Mouse (Mus musculus): ENCODE results near the gene Uck2. TPM values are rescaled to one million over a fixed set of nuclear protein-coding genes. Genes with fewer than 3 reads are reported as not detected.

The Uck2 gene
- polyA plus RNA-seq, 1 experiment: 17.5 TPM

DNA sequence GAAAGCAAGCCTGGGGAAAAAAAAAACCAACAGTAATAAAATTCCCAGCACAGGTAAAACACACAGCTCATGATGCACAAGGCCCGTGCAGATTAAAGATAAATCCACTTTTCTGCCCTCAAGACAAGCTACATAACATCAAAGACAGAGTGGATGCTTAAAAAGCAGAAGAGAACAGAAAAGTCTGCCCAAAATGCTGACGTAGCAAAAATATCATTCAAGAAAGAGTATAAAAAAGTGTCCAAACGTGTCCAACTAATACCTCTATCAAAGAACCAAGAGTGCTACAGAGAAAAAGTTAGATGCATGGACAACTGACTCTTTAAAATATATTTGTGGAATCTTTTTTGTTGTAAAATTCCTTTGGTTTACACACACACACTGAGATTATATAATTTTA, 69.7 kb downstream of the Uck2 start:
- no peaks in the 10 kb centered on the region for H3K4me1 ChIP-seq (ENCODE audit: control insufficient read depth, insufficient read depth, low read length)

DNA sequence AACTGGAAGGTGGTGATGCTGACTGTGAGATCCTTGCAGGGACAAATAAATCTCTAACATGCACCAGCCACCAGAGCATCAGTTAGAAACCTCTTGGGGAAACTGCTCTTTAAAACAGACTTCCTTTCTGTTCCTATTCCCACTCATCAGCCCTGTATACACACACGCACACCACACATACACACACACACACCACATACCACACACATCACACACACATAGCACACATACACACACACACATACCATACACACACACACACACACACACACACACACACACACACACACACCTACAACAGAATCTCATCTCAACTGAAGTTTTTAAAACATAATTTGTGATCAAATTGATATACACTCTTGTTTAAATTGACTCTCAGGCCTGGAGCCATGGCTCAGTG, 72.4 kb downstream of the Uck2 start:
- 100% methylated on average over 1 of the region's 1 CpGs for WGBS

More for the DNA sequence above, 69.7 kb downstream of the Uck2 start:
- TF ChIP-seq POLR2A (IDR thresholded peaks at IDR 0.05; ENCODE audit: low read depth, low read length) (no peak), CTCF (conservative IDR thresholded peaks at IDR 0.05; ENCODE audit: insufficient read depth, insufficient read length, low read depth, low read length) (no peak)
- 64% methylated on average over 3 of the region's 3 CpGs for WGBS
- H3K4me3 ChIP-seq (ENCODE audit: insufficient read depth, low read depth, low read length): no peak overlapping the region
- no peaks in the 10 kb centered on the region for H3K27me3 ChIP-seq (replicated peaks; ENCODE audit: control insufficient read depth, insufficient read depth, low read length)
- H3K36me3 ChIP-seq (ENCODE audit: control insufficient read depth, insufficient read depth, low read length): no peaks in the 10 kb centered on the region
- DNase-seq: no peak
- no peak overlapping the region for H3K27ac ChIP-seq (ENCODE audit: insufficient read depth, low read depth, low read length)

DNA sequence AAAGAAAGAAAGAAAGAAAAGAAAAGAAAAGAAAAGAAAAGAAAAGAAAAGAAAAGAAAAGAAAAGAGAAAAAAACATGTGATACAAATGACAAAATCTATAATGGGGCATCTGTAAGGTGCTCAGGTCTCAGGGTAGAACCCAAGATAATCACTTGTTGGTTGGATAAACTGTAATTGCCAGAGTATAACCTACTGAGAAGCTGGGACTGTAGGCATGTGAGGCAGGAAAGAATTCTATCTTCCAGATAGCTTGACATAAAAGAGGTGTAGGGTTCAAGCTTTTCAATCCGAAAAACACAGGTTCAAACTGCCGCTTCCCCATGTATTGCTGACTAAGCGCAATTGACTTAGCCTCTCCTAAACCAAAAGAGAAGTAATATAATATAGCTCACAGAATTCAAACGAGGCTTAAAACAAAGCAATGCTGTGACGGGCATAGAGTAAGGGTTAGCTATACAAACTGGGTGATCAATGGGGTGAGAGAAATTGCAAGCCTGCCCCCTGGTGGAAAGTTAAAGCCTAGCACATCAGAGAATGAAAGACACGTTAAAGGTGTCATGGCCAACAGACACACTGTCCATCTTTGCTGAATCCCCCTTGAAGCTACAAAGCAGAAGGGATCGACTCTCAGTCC, 73.0 kb downstream of the Uck2 start:
- no peaks in the 10 kb centered on the region for H3K27me3 ChIP-seq (replicated peaks; ENCODE audit: control insufficient read depth, insufficient read depth, low read length)
- no peak overlapping the region for H3K27ac ChIP-seq (ENCODE audit: insufficient read depth, low read depth, low read length)
- WGBS: 21% methylated on average over 7 of the region's 7 CpGs
- no peak overlapping the region for H3K4me3 ChIP-seq (ENCODE audit: insufficient read depth, low read depth, low read length)
- TF ChIP-seq POLR2A (IDR thresholded peaks at IDR 0.05; ENCODE audit: low read depth, low read length) (no peak), CTCF (conservative IDR thresholded peaks at IDR 0.05; ENCODE audit: insufficient read depth, insufficient read length, low read depth, low read length) (peak; percentile 57)
- no peaks in the 10 kb centered on the region for H3K36me3 ChIP-seq (ENCODE audit: control insufficient read depth, insufficient read depth, low read length)
- no peaks in the 10 kb centered on the region for H3K4me1 ChIP-seq (ENCODE audit: control insufficient read depth, insufficient read depth, low read length)
- peak; percentile 52 for DNase-seq

More for the DNA sequence above, 72.4 kb downstream of the Uck2 start:
- Histone ChIP-seq H3K27me3 (replicated peaks; ENCODE audit: control insufficient read depth, insufficient read depth, low read length) (no peaks in the 10 kb centered on the region), H3K36me3 (ENCODE audit: control insufficient read depth, insufficient read depth, low read length) (no peaks in the 10 kb centered on the region), H3K27ac (ENCODE audit: insufficient read depth, low read depth, low read length) (no peak overlapping the region), H3K4me3 (ENCODE audit: insufficient read depth, low read depth, low read length) (no peak overlapping the region), H3K4me1 (ENCODE audit: control insufficient read depth, insufficient read depth, low read length) (no peaks in the 10 kb centered on the region)
- no peak for DNase-seq
- TF ChIP-seq CTCF (conservative IDR thresholded peaks at IDR 0.05; ENCODE audit: insufficient read depth, insufficient read length, low read depth, low read length) (no peak), POLR2A (IDR thresholded peaks at IDR 0.05; ENCODE audit: low read depth, low read length) (no peak)

DNA sequence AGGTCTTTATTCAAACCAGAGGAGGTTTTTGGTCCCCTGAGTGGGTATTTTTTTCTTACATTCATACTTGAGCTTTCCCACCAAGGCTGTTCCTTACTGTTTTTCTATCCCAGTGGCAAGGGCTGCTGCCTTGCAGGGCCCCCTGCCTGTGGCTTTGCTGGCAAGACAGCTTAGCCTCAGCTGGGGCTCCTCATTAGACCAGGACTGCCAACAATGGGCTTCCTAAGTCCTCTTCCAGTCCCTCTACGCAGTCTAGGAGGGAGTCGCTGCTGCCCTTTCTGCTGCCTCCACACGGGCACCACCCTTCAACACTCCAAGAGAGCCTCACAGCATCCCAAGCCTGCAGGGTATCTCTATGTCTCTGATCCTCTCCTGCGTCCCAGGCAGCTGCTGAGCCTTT, 76.3 kb downstream of the Uck2 start:
- H3K27me3 ChIP-seq (replicated peaks; ENCODE audit: control insufficient read depth, insufficient read depth, low read length): no peaks in the 10 kb centered on the region
- H3K4me1 ChIP-seq (ENCODE audit: control insufficient read depth, insufficient read depth, low read length): no peaks in the 10 kb centered on the region
- no peak overlapping the region for H3K27ac ChIP-seq (ENCODE audit: insufficient read depth, low read depth, low read length)
- no peaks in the 10 kb centered on the region for H3K36me3 ChIP-seq (ENCODE audit: control insufficient read depth, insufficient read depth, low read length)
- DNase-seq: no peak
- TF ChIP-seq CTCF (conservative IDR thresholded peaks at IDR 0.05; ENCODE audit: insufficient read depth, insufficient read length, low read depth, low read length): no peak
- no peak for TF ChIP-seq POLR2A (IDR thresholded peaks at IDR 0.05; ENCODE audit: low read depth, low read length)
- 70% methylated on average over 4 of the region's 4 CpGs for WGBS
- H3K4me3 ChIP-seq (ENCODE audit: insufficient read depth, low read depth, low read length): no peak overlapping the region

DNA sequence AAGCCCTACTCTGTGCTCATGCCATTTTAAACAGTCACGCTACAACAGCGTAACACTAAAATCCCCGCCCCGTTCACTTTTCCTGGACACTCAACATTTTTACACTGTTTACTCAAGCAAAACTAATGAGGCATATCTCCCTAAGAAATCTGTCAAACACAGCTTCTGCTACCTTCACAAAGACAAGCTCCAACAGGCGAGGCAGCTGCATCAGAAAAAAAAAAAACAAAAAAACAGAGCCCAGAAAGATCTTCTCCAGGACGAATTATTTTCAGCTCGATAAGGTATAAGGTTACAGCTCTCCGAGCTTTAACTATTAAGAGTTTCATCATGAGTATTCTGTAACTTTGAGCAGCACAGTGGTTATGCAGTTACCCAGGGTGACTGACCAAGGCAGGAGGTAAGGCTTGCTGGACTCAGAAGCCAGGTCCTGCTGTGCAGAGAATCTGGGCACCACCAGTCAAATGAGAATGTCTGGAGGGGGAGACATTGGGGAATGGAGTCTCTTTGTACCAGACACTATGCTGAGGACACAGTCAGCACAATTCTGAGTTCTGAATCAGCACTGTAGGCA, 79.9 kb downstream of the Uck2 start:
- Histone ChIP-seq H3K4me1 (ENCODE audit: control insufficient read depth, insufficient read depth, low read length) (no peaks in the 10 kb centered on the region), H3K27me3 (replicated peaks; ENCODE audit: control insufficient read depth, insufficient read depth, low read length) (no peaks in the 10 kb centered on the region), H3K27ac (ENCODE audit: insufficient read depth, low read depth, low read length) (no peak overlapping the region), H3K4me3 (ENCODE audit: insufficient read depth, low read depth, low read length) (no peak overlapping the region), H3K36me3 (ENCODE audit: control insufficient read depth, insufficient read depth, low read length) (no peaks in the 10 kb centered on the region)
- no peak for TF ChIP-seq CTCF (conservative IDR thresholded peaks at IDR 0.05; ENCODE audit: insufficient read depth, insufficient read length, low read depth, low read length)
- TF ChIP-seq POLR2A (IDR thresholded peaks at IDR 0.05; ENCODE audit: low read depth, low read length): no peak
- no peak for DNase-seq
- 25% methylated on average over 8 of the region's 8 CpGs for WGBS

DNA sequence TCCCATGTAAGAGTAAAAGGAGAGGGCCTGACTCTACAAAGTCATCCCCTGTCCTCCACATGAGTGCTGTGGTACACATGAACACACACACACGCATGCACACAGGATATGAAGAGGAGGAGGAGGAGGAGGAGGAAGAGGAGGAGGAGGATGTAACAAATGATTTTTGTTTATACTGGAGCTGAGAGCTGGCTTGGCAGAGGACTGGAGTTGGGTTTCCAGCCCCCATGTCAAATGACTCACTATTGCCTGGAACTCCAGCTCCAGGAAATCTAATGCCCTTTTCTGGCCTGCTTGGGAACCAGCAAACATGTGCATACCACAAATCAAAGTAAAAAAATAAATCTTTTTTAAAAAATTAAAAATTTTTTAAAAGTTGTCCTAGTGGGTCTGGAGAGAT, 80.7 kb downstream of the Uck2 start:
- H3K36me3 ChIP-seq (ENCODE audit: control insufficient read depth, insufficient read depth, low read length): no peaks in the 10 kb centered on the region
- H3K4me3 ChIP-seq (ENCODE audit: insufficient read depth, low read depth, low read length): no peak overlapping the region
- no peak overlapping the region for H3K27ac ChIP-seq (ENCODE audit: insufficient read depth, low read depth, low read length)
- no peaks in the 10 kb centered on the region for H3K4me1 ChIP-seq (ENCODE audit: control insufficient read depth, insufficient read depth, low read length)
- TF ChIP-seq CTCF (conservative IDR thresholded peaks at IDR 0.05; ENCODE audit: insufficient read depth, insufficient read length, low read depth, low read length) (no peak), POLR2A (IDR thresholded peaks at IDR 0.05; ENCODE audit: low read depth, low read length) (no peak)
- 42% methylated on average over 1 of the region's 1 CpGs for WGBS
- no peaks in the 10 kb centered on the region for H3K27me3 ChIP-seq (replicated peaks; ENCODE audit: control insufficient read depth, insufficient read depth, low read length)
- no peak for DNase-seq

DNA sequence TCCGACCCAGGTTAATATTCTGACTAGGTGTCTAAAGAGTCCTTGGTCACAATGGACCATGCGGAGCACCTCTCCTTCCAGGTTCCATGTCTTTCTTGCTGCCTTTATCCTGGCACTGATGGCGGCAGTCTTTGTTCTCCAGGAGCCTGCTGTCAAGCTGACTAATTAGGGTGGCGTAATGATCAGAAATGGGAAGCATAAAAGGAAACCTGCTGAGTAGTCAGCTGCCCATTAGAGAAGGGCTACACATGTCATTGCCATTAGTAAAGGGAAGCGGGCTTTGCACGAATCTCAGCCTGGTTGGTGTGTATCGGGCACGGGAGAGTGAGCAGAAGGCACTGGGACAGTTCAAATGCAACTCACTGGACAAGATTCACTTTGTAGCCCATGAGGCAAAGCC, 90.4 kb downstream of the Uck2 start:
- no peaks in the 10 kb centered on the region for H3K4me1 ChIP-seq (ENCODE audit: control insufficient read depth, insufficient read depth, low read length)
- no peak overlapping the region for H3K27ac ChIP-seq (ENCODE audit: insufficient read depth, low read depth, low read length)
- H3K36me3 ChIP-seq (ENCODE audit: control insufficient read depth, insufficient read depth, low read length): no peaks in the 10 kb centered on the region
- WGBS: 55% methylated on average over 8 of the region's 8 CpGs
- no peak overlapping the region for H3K4me3 ChIP-seq (ENCODE audit: insufficient read depth, low read depth, low read length)
- H3K27me3 ChIP-seq (replicated peaks; ENCODE audit: control insufficient read depth, insufficient read depth, low read length): no peaks in the 10 kb centered on the region; the same call in 1 of the 2 replicates
- TF ChIP-seq CTCF (conservative IDR thresholded peaks at IDR 0.05; ENCODE audit: insufficient read depth, insufficient read length, low read depth, low read length): no peak
- no peak for TF ChIP-seq POLR2A (IDR thresholded peaks at IDR 0.05; ENCODE audit: low read depth, low read length)
- no peak for DNase-seq

Data from kidney, adult 2 months (tissue).